Mouse (Mus musculus): ENCODE data around the gene Cltb. TPM values are rescaled to one million over a fixed set of nuclear protein-coding genes. Genes with fewer than 3 reads are reported as not detected.
A peak's percentile ranks its signal among the peaks of the same experiment; 100 is the strongest.
"Not testable (repeated sequence)": the region's sequence is repeated elsewhere in the genome, so short reads cannot be mapped to it uniquely, and the experiment has no call there.

The Cltb gene
- polyA plus RNA-seq (2012; rRNA removed), result 76.1 and 109 TPM in 2 replicates

- DNase-seq (ENCODE audit: low read depth), result peak; percentile 86
- TF ChIP-seq POLR2A (IDR thresholded peaks at IDR 0.05; ENCODE audit: borderline replicate concordance, extremely low read depth, insufficient read depth, insufficient read length, poor library complexity, severe bottlenecking), result peak; percentile 59
- no peak for TF ChIP-seq CTCF (IDR thresholded peaks at IDR 0.05; ENCODE audit: borderline replicate concordance, extremely low read depth, insufficient read depth, insufficient read length)
These were observed at the start of gene Cltb for GRCm38 (mm10) chr13:54610972-54611754. Gene Cltb, minus strand, starts transcription at chr13:54611344.

- TF ChIP-seq CTCF (IDR thresholded peaks at IDR 0.05; ENCODE audit: borderline replicate concordance, extremely low read depth, insufficient read depth, insufficient read length) (no peak), POLR2A (IDR thresholded peaks at IDR 0.05; ENCODE audit: borderline replicate concordance, extremely low read depth, insufficient read depth, insufficient read length, poor library complexity, severe bottlenecking) (no peak)
- DNase-seq (ENCODE audit: low read depth), result no peak
These were observed 49.7 kb upstream of the Cltb start for GRCm38 (mm10) chr13:54660877-54661276.

GRCm38 (mm10) chr13:54650461-54650860, 39.3 kb upstream of the Cltb start:
- TF ChIP-seq CTCF (IDR thresholded peaks at IDR 0.05; ENCODE audit: borderline replicate concordance, extremely low read depth, insufficient read depth, insufficient read length), result no peak
- TF ChIP-seq POLR2A (IDR thresholded peaks at IDR 0.05; ENCODE audit: borderline replicate concordance, extremely low read depth, insufficient read depth, insufficient read length, poor library complexity, severe bottlenecking), result no peak
- no peak for DNase-seq (ENCODE audit: low read depth)

GRCm38 (mm10) chr13:54635011-54635410, 23.9 kb upstream of the Cltb start:
- DNase-seq (ENCODE audit: low read depth), result no peak

GRCm38 (mm10) chr13:54632731-54633277, 21.7 kb upstream of the Cltb start:
- no peak for DNase-seq (ENCODE audit: low read depth)
- TF ChIP-seq CTCF (IDR thresholded peaks at IDR 0.05; ENCODE audit: borderline replicate concordance, extremely low read depth, insufficient read depth, insufficient read length), result no peak
- no peak for TF ChIP-seq POLR2A (IDR thresholded peaks at IDR 0.05; ENCODE audit: borderline replicate concordance, extremely low read depth, insufficient read depth, insufficient read length, poor library complexity, severe bottlenecking)

More at GRCm38 (mm10) chr13:54635011-54635410, 23.9 kb upstream of the Cltb start:
- TF ChIP-seq CTCF (IDR thresholded peaks at IDR 0.05; ENCODE audit: borderline replicate concordance, extremely low read depth, insufficient read depth, insufficient read length), result no peak
- TF ChIP-seq POLR2A (IDR thresholded peaks at IDR 0.05; ENCODE audit: borderline replicate concordance, extremely low read depth, insufficient read depth, insufficient read length, poor library complexity, severe bottlenecking), result no peak

- TF ChIP-seq CTCF (IDR thresholded peaks at IDR 0.05; ENCODE audit: borderline replicate concordance, extremely low read depth, insufficient read depth, insufficient read length) (no peak), POLR2A (IDR thresholded peaks at IDR 0.05; ENCODE audit: borderline replicate concordance, extremely low read depth, insufficient read depth, insufficient read length, poor library complexity, severe bottlenecking) (no peak)
- no peak for DNase-seq (ENCODE audit: low read depth)
These were observed 18.0 kb upstream of the Cltb start for GRCm38 (mm10) chr13:54629128-54629527.

- TF ChIP-seq POLR2A (IDR thresholded peaks at IDR 0.05; ENCODE audit: borderline replicate concordance, extremely low read depth, insufficient read depth, insufficient read length, poor library complexity, severe bottlenecking) (no peak), CTCF (IDR thresholded peaks at IDR 0.05; ENCODE audit: borderline replicate concordance, extremely low read depth, insufficient read depth, insufficient read length) (no peak)
- DNase-seq (ENCODE audit: low read depth), result peak; percentile 24
These were observed 10.9 kb upstream of the Cltb start for GRCm38 (mm10) chr13:54621960-54622521.

- peak; percentile 98 for DNase-seq (ENCODE audit: low read depth)
- TF ChIP-seq CTCF (IDR thresholded peaks at IDR 0.05; ENCODE audit: borderline replicate concordance, extremely low read depth, insufficient read depth, insufficient read length), result peak; percentile 94
- peak; percentile 66; the same call in 1 of the 2 replicates for TF ChIP-seq POLR2A (IDR thresholded peaks at IDR 0.05; ENCODE audit: borderline replicate concordance, extremely low read depth, insufficient read depth, insufficient read length, poor library complexity, severe bottlenecking)
These were observed 10.2 kb upstream of the Cltb start, which contains the start of gene Faf2 for GRCm38 (mm10) chr13:54621155-54621932. Gene Faf2, plus strand, starts transcription at chr13:54621784.

- TF ChIP-seq POLR2A (IDR thresholded peaks at IDR 0.05; ENCODE audit: borderline replicate concordance, extremely low read depth, insufficient read depth, insufficient read length, poor library complexity, severe bottlenecking), result no peak
- TF ChIP-seq CTCF (IDR thresholded peaks at IDR 0.05; ENCODE audit: borderline replicate concordance, extremely low read depth, insufficient read depth, insufficient read length), result no peak
- no peak for DNase-seq (ENCODE audit: low read depth)
These were observed 5.9 kb upstream of the Cltb start for GRCm38 (mm10) chr13:54616998-54617397.

- TF ChIP-seq POLR2A (IDR thresholded peaks at IDR 0.05; ENCODE audit: borderline replicate concordance, extremely low read depth, insufficient read depth, insufficient read length, poor library complexity, severe bottlenecking) (no peak), CTCF (IDR thresholded peaks at IDR 0.05; ENCODE audit: borderline replicate concordance, extremely low read depth, insufficient read depth, insufficient read length) (no peak)
- DNase-seq (ENCODE audit: low read depth), result no peak
These were observed 5.2 kb upstream of the Cltb start for GRCm38 (mm10) chr13:54616307-54616706.

- not testable (repeated sequence) for DNase-seq (ENCODE audit: low read depth)
These were observed 2.0 kb upstream of the Cltb start for GRCm38 (mm10) chr13:54613141-54613540.

Data from brain, embryonic 14.5 days (tissue).